Mouse (Mus musculus) spleen, adult 18-20 months (tissue): Measurements from ENCODE around the gene Sfxn5.

ENCODE experiments used
- DNase-seq, 2 experiments: peaks; one replicate each; pipeline ENCODE4 v3.0.0; 2022; ENCODE audit warnings: mixed read lengths in 2 of 2

The Sfxn5 gene

GRCm38 (mm10) chr6:85333000-85333669, at the start of gene Sfxn5:
TSS of gene Sfxn5 (minus strand) at chr6:85333422.
- peak; percentile 89 to 94 for DNase-seq

- DNase-seq = no peak
Measured at GRCm38 (mm10) chr6:85382791-85383190, 49.6 kb upstream of the Sfxn5 start.

- DNase-seq = no peak
Measured at GRCm38 (mm10) chr6:85381648-85382020, 48.4 kb upstream of the Sfxn5 start.

GRCm38 (mm10) chr6:85380901-85381647, 47.9 kb upstream of the Sfxn5 start:
- no peak for DNase-seq

GRCm38 (mm10) chr6:85380201-85380900, 47.1 kb upstream of the Sfxn5 start:
- peak; percentile 48 to 67 for DNase-seq

GRCm38 (mm10) chr6:85378629-85379028, 45.4 kb upstream of the Sfxn5 start:
- DNase-seq = no peak

- DNase-seq = no peak
Measured at GRCm38 (mm10) chr6:85377876-85378275, 44.7 kb upstream of the Sfxn5 start.

- DNase-seq = no peak
Measured at GRCm38 (mm10) chr6:85377066-85377734, 44.0 kb upstream of the Sfxn5 start.

GRCm38 (mm10) chr6:85374734-85375114, 41.5 kb upstream of the Sfxn5 start:
- peak; percentile 92 to 98 for DNase-seq

GRCm38 (mm10) chr6:85373951-85374733, 40.9 kb upstream of the Sfxn5 start, which contains the start of gene Rab11fip5:
TSS of gene Rab11fip5 (minus strand) at chr6:85374634.
- no peak for DNase-seq

- no peak for DNase-seq
Measured at GRCm38 (mm10) chr6:85373066-85373860, 40.0 kb upstream of the Sfxn5 start.

GRCm38 (mm10) chr6:85372496-85372895, 39.3 kb upstream of the Sfxn5 start:
- DNase-seq = no peak

- no peak for DNase-seq
Measured at GRCm38 (mm10) chr6:85371859-85372405, 38.7 kb upstream of the Sfxn5 start.

GRCm38 (mm10) chr6:85370666-85371430, 37.6 kb upstream of the Sfxn5 start:
- no peak for DNase-seq

GRCm38 (mm10) chr6:85370041-85370440, 36.8 kb upstream of the Sfxn5 start:
- no peak for DNase-seq

GRCm38 (mm10) chr6:85369181-85369860, 36.1 kb upstream of the Sfxn5 start:
- DNase-seq = no peak

- no peak for DNase-seq
Measured at GRCm38 (mm10) chr6:85368722-85369121, 35.5 kb upstream of the Sfxn5 start.

GRCm38 (mm10) chr6:85368166-85368565, 34.9 kb upstream of the Sfxn5 start:
- no peak for DNase-seq

- no peak for DNase-seq
Measured at GRCm38 (mm10) chr6:85366387-85366786, 33.2 kb upstream of the Sfxn5 start.

GRCm38 (mm10) chr6:85364439-85364838, 31.2 kb upstream of the Sfxn5 start:
- DNase-seq = no peak
